Mouse (Mus musculus): ENCODE data around the gene Slco1a5. TPM values are rescaled to one million over a fixed set of nuclear protein-coding genes. Genes with fewer than 3 reads are reported as not detected.

The Slco1a5 gene
- total RNA-seq, 2 experiments from 2014 or later = not detected

DNA sequence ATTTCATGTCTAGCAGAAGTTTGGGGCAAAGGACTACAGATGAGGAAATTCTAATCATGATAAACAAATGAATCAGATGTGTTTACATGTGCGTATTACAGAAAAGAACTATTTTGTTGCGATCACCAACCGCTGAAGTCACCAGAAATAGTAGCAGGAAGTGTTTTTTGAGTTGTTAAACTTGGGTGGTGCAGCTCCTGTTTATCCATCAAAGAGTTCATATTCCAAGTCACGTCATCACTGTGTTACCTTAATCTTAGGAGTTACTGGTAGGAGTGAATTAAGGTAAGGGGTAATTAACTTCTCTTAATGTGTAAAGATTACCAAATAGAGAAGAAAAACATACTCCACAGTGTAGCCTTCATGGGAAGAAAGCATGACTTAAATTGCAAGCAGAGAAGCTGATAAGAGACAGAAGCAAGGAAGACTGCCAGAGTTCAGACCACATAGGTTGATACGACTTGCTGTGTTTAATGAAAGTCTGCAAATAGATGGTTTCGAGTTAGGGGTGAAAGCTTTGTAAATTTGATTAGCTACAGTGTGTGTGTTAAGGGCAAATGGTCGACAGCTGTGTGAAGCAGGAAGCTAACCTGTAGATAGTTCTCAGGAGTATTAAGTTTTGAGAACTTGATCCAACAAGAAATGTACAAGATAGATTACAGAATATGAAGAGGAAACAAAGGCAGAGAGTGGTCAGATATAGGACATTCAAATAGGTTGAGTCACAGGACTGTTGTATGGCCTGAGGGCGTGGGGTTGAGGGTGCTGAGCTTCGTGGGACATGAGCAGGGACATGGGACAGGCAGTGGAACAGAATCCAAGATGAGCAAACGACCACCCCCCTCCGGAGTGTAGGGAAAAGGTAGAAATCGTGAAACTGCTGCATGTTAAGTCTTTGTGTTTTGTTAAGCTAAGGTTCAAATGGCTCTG, 23.7 kb upstream of the Slco1a5 start:
- peak overlapping the region; percentile 76 for H3K4me3 ChIP-seq
- DNase-seq (ENCODE audit: extremely low spot score in 1 of 2, low spot score in 2 of 2) = no peak
- H3K27ac ChIP-seq = peak overlapping the region; percentile 94
- no peak for TF ChIP-seq CTCF (IDR thresholded peaks at IDR 0.05)
- intact Hi-C loops (cut with DNase I) = loop anchor here (2.0 to 10.0 kb wide), 4 partner anchors 40 to 862 kb away; partner anchors contain the start of genes Golt1b, Ldhb and Recql

DNA sequence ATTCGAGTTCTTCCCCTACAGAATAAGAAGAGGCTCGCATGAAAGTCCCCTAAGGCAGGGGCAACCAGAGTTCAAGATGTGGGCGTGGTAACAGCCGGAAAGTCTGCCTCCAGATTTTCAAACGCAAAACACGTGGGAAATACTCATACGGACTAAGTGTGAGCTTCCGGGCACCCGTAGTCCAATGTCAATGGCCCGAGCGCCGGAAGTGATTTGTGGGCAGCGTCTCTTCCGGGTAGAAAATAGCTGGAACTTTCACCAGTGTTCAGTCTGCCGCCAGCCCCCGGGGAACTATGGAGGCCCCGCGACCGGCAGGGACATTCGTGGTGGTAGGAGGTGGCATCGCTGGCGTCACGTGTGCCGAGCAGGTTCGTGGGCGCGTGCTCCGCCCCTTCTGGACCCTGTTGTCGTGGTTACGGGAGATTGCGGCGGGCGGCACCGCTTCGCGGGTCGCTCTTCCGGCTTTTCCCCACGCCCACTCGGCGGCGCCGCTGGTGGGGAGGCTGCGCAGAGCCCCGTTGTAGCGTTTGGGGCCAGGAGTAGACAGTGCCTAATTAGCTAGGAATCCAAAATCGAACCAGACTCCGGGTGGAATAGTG, 22.8 kb upstream of the Slco1a5 start, which contains the start of gene Pyroxd1:
TSS of gene Pyroxd1 (plus strand) at position 215 of the 599 bp plus-strand sequence.
- TF ChIP-seq CTCF (IDR thresholded peaks at IDR 0.05) = no peak; the same call in 1 of the 2 replicates
- Histone ChIP-seq H3K4me3 (peak within 1 kb of the TSS; percentile 76), H3K27ac (peak within 1 kb of the TSS; percentile 94)
- intact Hi-C loops (cut with DNase I) = loop anchor here (2.0 to 10.0 kb wide), 4 partner anchors 41 to 861 kb away; partner anchors contain the start of genes Golt1b, Ldhb and Recql
- DNase-seq (ENCODE audit: extremely low spot score in 1 of 2, low spot score in 2 of 2) = peak; percentile 85 to 86

DNA sequence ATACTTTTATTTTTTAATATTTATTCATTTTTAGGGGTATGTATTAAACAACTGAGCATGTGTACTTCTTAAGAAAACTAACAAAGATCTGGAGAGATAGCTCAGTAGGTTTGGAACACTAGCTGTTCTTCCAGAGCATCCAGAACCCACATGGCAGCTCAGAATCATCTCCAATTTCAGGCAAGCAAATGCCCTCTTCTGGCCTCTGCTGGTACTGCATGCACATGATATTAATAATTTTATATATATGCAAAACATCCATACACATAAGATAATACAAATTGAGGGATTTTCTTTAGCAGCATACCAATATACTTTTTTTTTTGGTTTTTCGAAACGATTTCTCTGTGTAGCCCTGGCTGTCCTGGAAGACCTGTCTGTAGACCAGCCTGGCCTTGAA, 20.8 kb upstream of the Slco1a5 start:
- no peak overlapping the region for H3K4me3 ChIP-seq
- peak; percentile 79 for TF ChIP-seq CTCF (IDR thresholded peaks at IDR 0.05)
- H3K27ac ChIP-seq = no peak overlapping the region
- peak; percentile 26 to 35 for DNase-seq (ENCODE audit: extremely low spot score in 1 of 2, low spot score in 2 of 2)
- intact Hi-C loops (cut with DNase I) = loop anchor here (10.0 kb wide), 2 partner anchors 401 to 859 kb away; no protein-coding TSS in a partner anchor

DNA sequence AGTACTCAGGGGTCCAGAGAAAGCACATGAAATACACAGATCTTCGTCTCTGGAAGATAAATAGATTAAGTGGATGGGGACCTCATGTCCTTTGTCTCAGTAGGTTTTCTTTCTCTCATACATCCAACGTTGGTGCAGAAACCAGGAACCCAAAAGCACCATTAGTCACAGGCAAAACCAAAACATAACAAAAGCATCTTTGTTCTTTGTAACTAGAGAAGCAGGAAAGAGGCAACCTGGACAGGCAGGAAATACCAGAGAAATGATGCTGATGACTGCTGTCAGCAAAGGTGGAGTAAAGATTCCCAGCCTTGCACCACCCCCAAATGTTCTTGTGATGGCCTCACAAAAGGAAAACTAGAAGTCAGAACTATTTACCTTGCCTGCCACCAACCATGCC, 16.8 kb upstream of the Slco1a5 start:
- TF ChIP-seq CTCF (IDR thresholded peaks at IDR 0.05) = no peak
- no peak overlapping the region for H3K4me3 ChIP-seq
- intact Hi-C loops (cut with DNase I) = no loop called here
- no peak overlapping the region for H3K27ac ChIP-seq
- DNase-seq (ENCODE audit: extremely low spot score in 1 of 2, low spot score in 2 of 2) = no peak

DNA sequence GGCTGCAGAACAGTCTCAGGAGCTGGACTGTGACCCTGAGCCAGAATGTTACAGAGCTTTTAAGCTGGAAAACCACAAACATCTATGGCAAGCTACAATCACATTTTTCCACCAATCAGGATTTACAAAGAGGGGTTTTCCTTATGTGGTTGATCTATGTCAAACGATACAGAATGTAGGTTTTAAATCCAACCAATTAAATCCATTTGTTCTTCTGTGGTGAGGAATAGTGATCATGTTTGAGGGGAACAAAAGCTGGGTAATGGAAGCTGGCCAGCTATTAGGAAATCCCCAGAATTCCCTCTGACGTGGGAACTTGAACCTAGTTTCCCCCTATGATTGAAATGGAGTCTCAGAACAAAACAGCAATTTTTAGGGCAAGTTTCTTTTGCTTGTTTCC, 16.2 kb upstream of the Slco1a5 start:
- Histone ChIP-seq H3K27ac (no peak overlapping the region), H3K4me3 (no peak overlapping the region)
- intact Hi-C loops (cut with DNase I) = no loop called here
- no peak for DNase-seq (ENCODE audit: extremely low spot score in 1 of 2, low spot score in 2 of 2)
- no peak for TF ChIP-seq CTCF (IDR thresholded peaks at IDR 0.05)

DNA sequence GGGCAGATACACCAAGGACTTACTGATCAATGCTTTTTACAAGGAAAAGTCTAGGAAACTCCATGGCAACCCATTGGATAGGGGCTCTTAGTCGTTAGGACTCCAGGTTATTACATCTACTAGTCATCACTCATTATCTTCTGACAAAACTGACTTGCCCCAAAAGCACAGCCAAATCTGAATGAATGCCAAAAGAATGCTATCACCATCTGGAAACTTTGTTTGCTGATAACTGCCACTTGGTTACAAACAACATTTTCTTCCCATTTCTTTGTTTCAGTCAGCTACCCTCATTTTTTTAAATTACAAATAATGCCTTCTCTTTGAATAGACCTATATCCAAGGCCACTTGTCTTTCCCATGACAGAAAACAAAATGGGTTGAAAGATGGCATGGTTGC, 6.4 kb upstream of the Slco1a5 start:
- DNase-seq (ENCODE audit: extremely low spot score in 1 of 2, low spot score in 2 of 2) = no peak
- H3K27ac ChIP-seq = no peak overlapping the region
- intact Hi-C loops (cut with DNase I) = loop anchor here (10.0 kb wide), 1 partner anchor 144 kb away; no protein-coding TSS in a partner anchor
- no peak for TF ChIP-seq CTCF (IDR thresholded peaks at IDR 0.05)
- no peak overlapping the region for H3K4me3 ChIP-seq

DNA sequence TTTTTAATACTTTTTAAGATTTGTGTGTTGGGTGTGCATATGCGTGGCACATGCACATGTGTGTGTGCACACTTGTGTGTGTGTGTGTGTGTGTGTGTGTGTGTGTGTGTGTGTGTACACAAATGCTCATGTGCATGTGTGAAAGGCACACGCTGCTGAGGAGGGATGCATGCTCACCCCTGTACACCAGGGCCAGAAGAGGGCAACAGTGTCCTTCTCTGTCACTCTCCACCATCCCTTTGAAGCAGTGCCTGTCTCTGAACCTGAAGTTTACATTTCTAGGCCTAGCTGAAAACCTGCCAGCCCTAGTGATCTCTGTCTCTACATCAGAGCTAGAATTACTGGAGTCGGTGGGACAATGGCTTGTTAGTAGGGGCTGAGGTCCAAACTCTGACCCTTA, 3.8 kb upstream of the Slco1a5 start:
- no peak overlapping the region for H3K4me3 ChIP-seq
- TF ChIP-seq CTCF (IDR thresholded peaks at IDR 0.05) = no peak
- no peak overlapping the region for H3K27ac ChIP-seq
- intact Hi-C loops (cut with DNase I) = loop anchor here (10.0 kb wide), 1 partner anchor 142 kb away; no protein-coding TSS in a partner anchor
- DNase-seq (ENCODE audit: extremely low spot score in 1 of 2, low spot score in 2 of 2) = no peak

DNA sequence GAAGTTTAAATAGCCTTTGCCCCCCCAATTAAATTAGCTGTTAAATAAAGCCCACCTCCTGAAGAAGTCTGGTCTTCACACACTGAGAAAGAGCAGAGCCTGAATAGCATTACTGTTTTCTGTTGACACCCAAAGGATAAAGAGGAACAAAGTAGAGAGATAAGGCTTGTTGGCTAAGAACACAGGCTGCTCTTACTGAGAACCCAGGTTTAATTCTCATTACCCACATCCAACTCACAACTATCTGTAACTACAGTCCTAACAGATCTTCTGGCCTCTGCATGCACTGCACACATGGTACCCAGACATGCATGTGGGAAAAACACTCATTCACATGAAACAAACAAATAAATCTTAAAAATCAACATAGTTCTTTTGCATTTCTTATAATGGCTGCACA, 5.7 kb downstream of the Slco1a5 start:
- intact Hi-C loops (cut with DNase I) = no loop called here
- H3K4me3 ChIP-seq = no peak overlapping the region
- no peak for DNase-seq (ENCODE audit: extremely low spot score in 1 of 2, low spot score in 2 of 2)
- no peak for TF ChIP-seq CTCF (IDR thresholded peaks at IDR 0.05)
- H3K27ac ChIP-seq = no peak overlapping the region

DNA sequence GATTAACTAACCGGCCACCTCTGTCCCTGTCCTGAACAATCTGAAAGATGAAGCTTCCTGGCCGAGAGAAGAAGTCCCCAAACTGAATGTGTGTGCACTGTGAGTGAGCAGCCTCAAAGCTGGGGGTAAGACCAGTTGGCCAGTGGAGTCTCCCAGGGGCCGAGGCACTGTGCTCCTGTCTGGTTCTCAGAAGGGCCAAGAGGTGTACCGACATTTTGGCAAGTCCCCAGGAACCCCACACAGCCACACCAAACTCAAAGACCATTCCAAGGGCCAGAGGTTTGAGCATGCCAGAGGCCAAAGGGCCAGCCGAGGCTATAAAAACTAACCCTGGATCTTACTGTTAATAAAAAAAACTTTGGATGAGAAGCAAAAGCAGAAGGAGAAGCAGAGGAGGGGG, 8.5 kb downstream of the Slco1a5 start:
- TF ChIP-seq CTCF (IDR thresholded peaks at IDR 0.05) = no peak
- Histone ChIP-seq H3K27ac (no peak overlapping the region), H3K4me3 (no peak overlapping the region)
- no peak for DNase-seq (ENCODE audit: extremely low spot score in 1 of 2, low spot score in 2 of 2)
- intact Hi-C loops (cut with DNase I) = no loop called here

DNA sequence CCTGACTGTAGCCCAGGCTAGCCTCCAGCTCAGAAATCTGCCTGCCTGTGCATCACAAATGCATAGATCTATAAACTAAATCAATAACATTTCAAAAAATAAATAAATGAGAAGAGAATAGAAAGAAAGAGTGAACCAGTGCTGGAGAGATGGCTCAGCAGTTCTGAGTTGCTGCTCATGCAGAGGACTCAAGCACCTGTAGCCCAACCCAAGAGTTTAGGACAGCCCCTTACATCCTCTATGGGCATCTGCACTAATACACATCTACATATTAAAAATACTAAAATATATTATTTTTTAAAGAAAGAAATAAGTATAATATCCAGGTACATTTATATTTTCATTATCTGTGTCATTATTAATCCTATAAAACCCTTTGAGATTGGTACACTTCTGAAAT, 17.7 kb downstream of the Slco1a5 start:
- no peak overlapping the region for H3K4me3 ChIP-seq
- intact Hi-C loops (cut with DNase I) = no loop called here
- DNase-seq (ENCODE audit: extremely low spot score in 1 of 2, low spot score in 2 of 2) = no peak
- no peak overlapping the region for H3K27ac ChIP-seq
- TF ChIP-seq CTCF (IDR thresholded peaks at IDR 0.05) = no peak

DNA sequence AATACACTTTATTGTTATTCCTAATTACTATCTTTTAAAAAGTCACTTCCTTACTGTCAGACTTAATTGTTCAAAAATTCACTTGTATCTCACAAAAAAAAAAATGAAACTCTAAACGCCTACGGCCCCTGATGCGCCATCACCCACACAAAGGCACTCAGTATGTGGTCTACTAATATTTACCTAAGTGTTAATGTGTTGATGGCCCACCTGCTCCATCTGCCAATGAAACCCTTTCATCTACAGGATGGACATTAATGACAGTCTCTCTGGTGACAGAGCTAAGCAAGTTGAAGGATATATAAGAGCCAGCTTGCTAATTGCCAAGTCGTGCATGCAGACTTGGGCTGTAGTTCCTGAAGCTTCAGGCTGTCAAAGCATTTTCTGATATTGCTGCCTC, 24.7 kb downstream of the Slco1a5 start, which contains the start of gene Iapp:
TSS of gene Iapp (plus strand) at position 326 of the 400 bp plus-strand sequence.
- Histone ChIP-seq H3K27ac (no peak within 1 kb of the TSS), H3K4me3 (no peak within 1 kb of the TSS)
- DNase-seq (ENCODE audit: extremely low spot score in 1 of 2, low spot score in 2 of 2) = no peak
- TF ChIP-seq CTCF (IDR thresholded peaks at IDR 0.05) = no peak
- intact Hi-C loops (cut with DNase I) = no loop called here

Measured in left cerebral cortex, adult 2 months (tissue).